Mouse (Mus musculus) embryo, embryonic 10 days (tissue): ENCODE results near the gene Wdr6.

ENCODE experiments used
- DNase-seq: peaks from one replicate; pipeline ENCODE4 v3.0.0-alpha.2; 2015; ENCODE audit warnings: low spot score

The Wdr6 gene

DNA sequence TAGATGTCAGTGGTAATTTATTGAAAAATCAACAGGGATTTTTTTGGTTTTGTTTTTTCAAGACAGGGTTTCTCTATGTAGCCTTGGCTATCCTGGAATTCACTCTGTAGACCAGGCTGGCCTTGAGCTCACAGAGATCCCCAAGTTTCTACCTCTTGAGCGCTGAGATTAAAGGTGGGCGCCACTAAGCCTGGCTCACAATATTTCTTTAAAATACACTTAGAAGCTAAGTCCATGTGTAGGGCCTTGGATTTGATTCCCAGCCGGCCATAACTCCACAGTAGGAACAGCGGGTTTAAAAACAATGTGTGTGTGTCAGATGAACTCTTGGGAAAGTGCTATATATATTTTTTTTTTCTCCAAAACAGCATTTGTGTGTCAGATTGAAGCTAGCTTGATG is 55.2 kb downstream of the Wdr6 start:
- no peak for DNase-seq
